32 mouse cellular contexts compared by ENCODE assay signal in genomic region chr10:26275414-26275813, GRCm38 (mm10). TPM values are rescaled to one million over a fixed set of nuclear protein-coding genes. Genes with fewer than 3 reads are reported as not detected.
A peak's percentile ranks its signal among the peaks of the same experiment; 100 is the strongest.
DNase-seq lines count a peak whose midpoint lies in the region; ATAC-seq and TF ChIP-seq lines count a peak whose summit lies in the region.
"Had no signal": no experiment of that assay in that cellular context is flagged by ENCODE, and none has a peak within 500 bp of the region (broad histone marks: within the 10 kb centered on the region; RNA-seq: fewer than 3 reads in every experiment).

No protein-coding gene starts in this region.

- no peaks in the 10 kb centered on the region for H3K36me3 ChIP-seq in C2C12 (ENCODE audit: control insufficient read depth, insufficient read depth)
- peaks cover 46% of the 10 kb centered on the region for H3K36me3 ChIP-seq in thymus, adult 2 months (ENCODE audit: control insufficient read depth, insufficient read depth, low read length)
- H3K36me3 ChIP-seq: G1E had no signal

- H3K4me3 ChIP-seq in C2C12 (ENCODE audit: insufficient read depth, poor library complexity, severe bottlenecking), result no peak overlapping the region
- H3K4me3 ChIP-seq in thymus, adult 2 months (ENCODE audit: control insufficient read depth, insufficient read depth, low read length), result no peak overlapping the region
- H3K4me3 ChIP-seq: embryonic facial prominence, embryonic 12.5 days; embryonic facial prominence, embryonic 15.5 days; gastrocnemius, adult 2 months; heart, embryonic 12.5 days; heart, embryonic 15.5 days had no signal

- no peaks in the 10 kb centered on the region for H3K27me3 ChIP-seq in C2C12 (ENCODE audit: control insufficient read depth, insufficient read depth, insufficient read length)
- no peaks in the 10 kb centered on the region for H3K27me3 ChIP-seq in thymus, adult 2 months (ENCODE audit: control insufficient read depth, insufficient read depth, low read length)
- H3K27me3 ChIP-seq: CH12.LX; embryonic facial prominence, embryonic 12.5 days; embryonic facial prominence, embryonic 15.5 days; heart, embryonic 12.5 days; heart, embryonic 15.5 days had no signal

- no peaks in the 10 kb centered on the region for H3K79me3 ChIP-seq in C2C12 (ENCODE audit: low read depth)

- whole genome bisulfite sequencing in thymus, adult 2 months, result 97% methylated on average over 6 of the region's 6 CpGs

- H3K79me2 ChIP-seq in C2C12 (ENCODE audit: control insufficient read depth, insufficient read depth), result no peaks in the 10 kb centered on the region

- no peak overlapping the region for H3ac ChIP-seq in C2C12 (ENCODE audit: control insufficient read depth, insufficient read length, low read depth)

- no peak overlapping the region for H3K27ac ChIP-seq in thymus, adult 2 months (ENCODE audit: control insufficient read depth, insufficient read depth, low read length)
- H3K27ac ChIP-seq: embryonic facial prominence, embryonic 12.5 days; embryonic facial prominence, embryonic 15.5 days; gastrocnemius, adult 2 months; heart, embryonic 15.5 days; hindbrain, embryonic 14.5 days; hindbrain, postnatal 0 days had no signal

- no peak for TF ChIP-seq POLR2A in thymus, adult 2 months (IDR thresholded peaks at IDR 0.05; ENCODE audit: control insufficient read depth, extremely low read depth, insufficient read depth, low read length, poor library complexity)

- no peaks in the 10 kb centered on the region; the same call in 1 of the 2 replicates for H3K4me1 ChIP-seq in thymus, adult 2 months (replicated peaks; ENCODE audit: control insufficient read depth, insufficient read depth, low read length)
- H3K4me1 ChIP-seq: embryonic facial prominence, embryonic 12.5 days; embryonic facial prominence, embryonic 15.5 days; heart, embryonic 12.5 days; heart, embryonic 15.5 days had no signal

- no peak for TF ChIP-seq CTCF in C2C12 (IDR thresholded peaks at IDR 0.05; ENCODE audit: control insufficient read depth, insufficient read depth, insufficient read length)
- TF ChIP-seq CTCF in thymus, adult 2 months (IDR thresholded peaks at IDR 0.05; ENCODE audit: borderline replicate concordance, control insufficient read depth, extremely low read depth, insufficient read depth, low read length, poor library complexity), result no peak

- no peak for ATAC-seq in CD4-positive, CD25-positive, alpha-beta regulatory T cell, adult 4 months
- ATAC-seq: activated CD4-positive, CD25-positive, alpha-beta regulatory T cell, adult 4 months; forebrain, embryonic 14.5 days; forebrain, postnatal 0 days; hindbrain, postnatal 0 days; inflammation-experienced regulatory T-cells, adult 6 months; intestine, embryonic 16.5 days had no signal

- peak; percentile 14 to 71 for DNase-seq in adrenal gland, adult (ENCODE audit: inconsistent age in 2 of 2, low spot score in 1 of 2)
- DNase-seq in adrenal gland, adult 18-20 months (ENCODE audit: low spot score in 2 of 2), result no peak
- peak; percentile 21 for DNase-seq in adrenal gland, postnatal 14 days
- DNase-seq in adrenal gland, postnatal 4 days (ENCODE audit: low spot score in 2 of 2), result no peak
- DNase-seq in adrenal gland, postnatal 36 days, result peak; percentile 24 to 25
- DNase-seq in thymus, adult 2 months, result no peak
- DNase-seq: cerebellum, adult 18-20 months; cerebellum, adult 9-10 months; cerebellum, postnatal 14 days; forebrain, postnatal 0 days; gastrocnemius, adult 2 months; gastrocnemius, postnatal 14 days; heart, adult 18-20 months; heart, postnatal 14 days; heart, postnatal 4 days; kidney, adult 18-20 months; kidney, adult 9 months had no signal

TF ChIP-seq in C2C12, 6 proteins besides CTCF, POLR2A, EP300 and RAD21:
- TF ChIP-seq MYOG (IDR thresholded peaks at IDR 0.05; ENCODE audit: control insufficient read depth, extremely low read depth, insufficient read length) (no peak), CEBPB (IDR thresholded peaks at IDR 0.05; ENCODE audit: low read depth) (peak; percentile 81)

RNA-seq across cellular contexts. Expression of gene Samd3, which starts 45.9 kb away (rescaled TPM):
- under 1 TPM in 1 of 2 experiments, not detected in 1; 0.17 TPM for total RNA-seq in adrenal gland, adult 18-20 months (2021)
- total RNA-seq in adrenal gland, postnatal 14 days (2021), result not detected in 2 replicates
- total RNA-seq in adrenal gland, postnatal 4 days (2021), result not detected
- not detected for polyA plus RNA-seq in C2C12 (2012; fragmentation: generic; extraction: Trizol)
- not detected for total RNA-seq in adrenal gland, postnatal 36 days (2021)
- 0.11 and 0.28 TPM in 2 replicates for polyA plus RNA-seq in thymus, adult 2 months (2012; rRNA removed)
- 1 to 10 TPM; 1.2 to 1.8 TPM for polyA plus RNA-seq in CD4-positive, CD25-positive, alpha-beta regulatory T cell, adult 4 months (2017; shearing (Covaris generic))
- total RNA-seq: CH12.LX; G1E; gastrocnemius, adult 2 months; gastrocnemius, postnatal 14 days; gastrocnemius, postnatal 4 days; heart, adult 18-20 months; heart, postnatal 14 days; heart, postnatal 4 days had no signal
- polyA plus RNA-seq: G1E; heart, embryonic 12.5 days; heart, embryonic 15.5 days; intestine, embryonic 16.5 days had no signal

Comparison
In these comparisons a context has a peak if more than half of its experiments do, and no peak if none do; other contexts are left out.
1. DNase-seq: peak in adrenal gland, adult (2 of 2), adrenal gland, postnatal 14 days (single experiment) and adrenal gland, postnatal 36 days (2 of 2); none in adrenal gland, adult 18-20 months (0 of 2), adrenal gland, postnatal 4 days (0 of 2) and thymus, adult 2 months (single experiment).